Mouse (Mus musculus): ENCODE results near the gene Cd27. TPM values are rescaled to one million over a fixed set of nuclear protein-coding genes. Genes with fewer than 3 reads are reported as not detected.

Gene Cd27
- polyA plus RNA-seq, 1 experiment from 2014 or later = 2.0 TPM

- H3K9ac ChIP-seq = no peak overlapping the region
- no peak for ATAC-seq (ENCODE audit: low FRiP score, low read depth)
- 84% methylated on average over 2 of the region's 2 CpGs for WGBS
Observed at GRCm38 (mm10) chr6:125222146-125222545, 14.7 kb downstream of the Cd27 start.

GRCm38 (mm10) chr6:125221115-125221745, 15.6 kb downstream of the Cd27 start:
- Histone ChIP-seq H3K4me1 (no peaks in the 10 kb centered on the region), H3K27me3 (replicated peaks) (no peaks in the 10 kb centered on the region), H3K27ac (no peak overlapping the region), H3K9me3 (no peaks in the 10 kb centered on the region), H3K4me3 (no peak overlapping the region), H3K9ac (no peak overlapping the region), H3K36me3 (peaks cover 8% of the 10 kb centered on the region), H3K4me2 (replicated peaks) (no peak overlapping the region)
- WGBS = 94% methylated on average over 20 of the region's 20 CpGs
- no peak for ATAC-seq (ENCODE audit: low FRiP score, low read depth)

More at GRCm38 (mm10) chr6:125222146-125222545, 14.7 kb downstream of the Cd27 start:
- Histone ChIP-seq H3K4me3 (no peak overlapping the region), H3K9me3 (no peaks in the 10 kb centered on the region), H3K4me2 (replicated peaks) (no peak overlapping the region), H3K27me3 (replicated peaks) (no peaks in the 10 kb centered on the region), H3K4me1 (no peaks in the 10 kb centered on the region), H3K36me3 (peaks cover 8% of the 10 kb centered on the region), H3K27ac (no peak overlapping the region)

- H3K4me2 ChIP-seq (replicated peaks) = no peak overlapping the region
- WGBS = 76% methylated on average over 4 of the region's 4 CpGs
- H3K27ac ChIP-seq = no peak overlapping the region
- H3K36me3 ChIP-seq = peaks cover 8% of the 10 kb centered on the region
- no peak overlapping the region for H3K4me3 ChIP-seq
- no peak for ATAC-seq (ENCODE audit: low FRiP score, low read depth)
- peaks cover 3% of the 10 kb centered on the region; the same call in 1 of the 2 replicates for H3K4me1 ChIP-seq
- 0 out of 2 replicates have a peak, but pooled peaks cover under 1% of the 10 kb centered on the region for H3K27me3 ChIP-seq (replicated peaks)
- H3K9ac ChIP-seq = no peak overlapping the region
- no peaks in the 10 kb centered on the region for H3K9me3 ChIP-seq
Observed at GRCm38 (mm10) chr6:125218963-125219362, 17.8 kb downstream of the Cd27 start.

- Histone ChIP-seq H3K27ac (no peak overlapping the region), H3K4me2 (replicated peaks) (no peak overlapping the region), H3K9ac (no peak overlapping the region), H3K27me3 (replicated peaks) (0 out of 2 replicates have a peak, but pooled peaks cover 7% of the 10 kb centered on the region), H3K9me3 (no peaks in the 10 kb centered on the region), H3K4me3 (no peak overlapping the region), H3K36me3 (peaks cover 4% of the 10 kb centered on the region), H3K4me1 (peaks cover 3% of the 10 kb centered on the region; the same call in 1 of the 2 replicates)
- ATAC-seq (ENCODE audit: low FRiP score, low read depth) = no peak
- 87% methylated on average over 11 of the region's 11 CpGs for WGBS
Observed at GRCm38 (mm10) chr6:125217899-125218298, 18.9 kb downstream of the Cd27 start.

- no peak overlapping the region for H3K9ac ChIP-seq
- H3K4me3 ChIP-seq = no peak overlapping the region
- H3K27ac ChIP-seq = no peak overlapping the region
- no peak for ATAC-seq (ENCODE audit: low FRiP score, low read depth)
- H3K27me3 ChIP-seq (replicated peaks) = 0 out of 2 replicates have a peak, but pooled peaks cover 11% of the 10 kb centered on the region
- H3K4me2 ChIP-seq (replicated peaks) = no peak overlapping the region
- H3K4me1 ChIP-seq = peaks cover 3% of the 10 kb centered on the region; the same call in 1 of the 2 replicates
- no peaks in the 10 kb centered on the region for H3K36me3 ChIP-seq
- 89% methylated on average over 2 of the region's 2 CpGs for WGBS
- H3K9me3 ChIP-seq = no peaks in the 10 kb centered on the region
Observed at GRCm38 (mm10) chr6:125216898-125217297, 19.9 kb downstream of the Cd27 start.

- Histone ChIP-seq H3K4me1 (peaks cover 3% of the 10 kb centered on the region; the same call in 1 of the 2 replicates), H3K27me3 (replicated peaks) (peaks cover 11% of the 10 kb centered on the region; the same call in 1 of the 2 replicates), H3K9me3 (no peaks in the 10 kb centered on the region), H3K4me2 (replicated peaks) (peak within 1 kb of the TSS; percentile 96), H3K9ac (peak within 1 kb of the TSS; percentile 73), H3K4me3 (peak within 1 kb of the TSS; percentile 66), H3K36me3 (no peaks in the 10 kb centered on the region), H3K27ac (no peak within 1 kb of the TSS)
- ATAC-seq (ENCODE audit: low FRiP score, low read depth) = peak; percentile 96
- WGBS = under 1% methylated on average over 48 of the region's 48 CpGs
Observed at GRCm38 (mm10) chr6:125215148-125215954, 21.5 kb downstream of the Cd27 start, which contains the start of gene Vamp1. TSS of gene Vamp1 (plus strand) at chr6:125215551.

GRCm38 (mm10) chr6:125213715-125214114, 23.1 kb downstream of the Cd27 start:
- H3K27ac ChIP-seq = no peak overlapping the region
- H3K4me3 ChIP-seq = no peak overlapping the region
- H3K4me2 ChIP-seq (replicated peaks) = no peak overlapping the region
- peaks cover 11% of the 10 kb centered on the region; the same call in 1 of the 2 replicates for H3K27me3 ChIP-seq (replicated peaks)
- no peak for ATAC-seq (ENCODE audit: low FRiP score, low read depth)
- peaks cover 3% of the 10 kb centered on the region; the same call in 1 of the 2 replicates for H3K4me1 ChIP-seq
- H3K9me3 ChIP-seq = no peaks in the 10 kb centered on the region
- no peaks in the 10 kb centered on the region for H3K36me3 ChIP-seq
- H3K9ac ChIP-seq = no peak overlapping the region
- WGBS = 74% methylated on average over 6 of the region's 6 CpGs

GRCm38 (mm10) chr6:125213129-125213528, 23.7 kb downstream of the Cd27 start:
- Histone ChIP-seq H3K9ac (no peak overlapping the region), H3K4me3 (no peak overlapping the region), H3K4me1 (peaks cover 3% of the 10 kb centered on the region; the same call in 1 of the 2 replicates), H3K36me3 (no peaks in the 10 kb centered on the region), H3K4me2 (replicated peaks) (no peak overlapping the region), H3K9me3 (no peaks in the 10 kb centered on the region), H3K27ac (no peak overlapping the region), H3K27me3 (replicated peaks) (peaks cover 11% of the 10 kb centered on the region; the same call in 1 of the 2 replicates)
- 70% methylated on average over 6 of the region's 6 CpGs for WGBS
- no peak for ATAC-seq (ENCODE audit: low FRiP score, low read depth)

- H3K27me3 ChIP-seq (replicated peaks) = peaks cover 11% of the 10 kb centered on the region; the same call in 1 of the 2 replicates
- no peaks in the 10 kb centered on the region for H3K36me3 ChIP-seq
- no peak for ATAC-seq (ENCODE audit: low FRiP score, low read depth)
- peaks cover 3% of the 10 kb centered on the region; the same call in 1 of the 2 replicates for H3K4me1 ChIP-seq
- no peaks in the 10 kb centered on the region for H3K9me3 ChIP-seq
- no peak overlapping the region for H3K27ac ChIP-seq
- WGBS = 54% methylated on average over 2 of the region's 2 CpGs
- no peak overlapping the region for H3K4me3 ChIP-seq
- no peak overlapping the region for H3K4me2 ChIP-seq (replicated peaks)
- H3K9ac ChIP-seq = no peak overlapping the region
Observed at GRCm38 (mm10) chr6:125212621-125213020, 24.2 kb downstream of the Cd27 start.

- Histone ChIP-seq H3K4me3 (no peak overlapping the region), H3K4me1 (no peaks in the 10 kb centered on the region), H3K36me3 (no peaks in the 10 kb centered on the region), H3K9ac (no peak overlapping the region), H3K4me2 (replicated peaks) (no peak overlapping the region), H3K27me3 (replicated peaks) (peaks cover 11% of the 10 kb centered on the region; the same call in 1 of the 2 replicates), H3K27ac (no peak overlapping the region), H3K9me3 (no peaks in the 10 kb centered on the region)
- WGBS = 86% methylated on average over 1 of the region's 1 CpGs
- no peak for ATAC-seq (ENCODE audit: low FRiP score, low read depth)
Observed at GRCm38 (mm10) chr6:125210436-125210835, 26.4 kb downstream of the Cd27 start.

GRCm38 (mm10) chr6:125197166-125197565, 39.6 kb downstream of the Cd27 start:
- no peak overlapping the region for H3K4me2 ChIP-seq (replicated peaks)
- H3K4me3 ChIP-seq = no peak overlapping the region
- H3K27me3 ChIP-seq (replicated peaks) = no peaks in the 10 kb centered on the region
- ATAC-seq (ENCODE audit: low FRiP score, low read depth) = no peak
- no peaks in the 10 kb centered on the region for H3K9me3 ChIP-seq
- peaks cover 8% of the 10 kb centered on the region for H3K4me1 ChIP-seq
- no peak overlapping the region for H3K9ac ChIP-seq
- WGBS = 92% methylated on average over 5 of the region's 5 CpGs
- no peak overlapping the region for H3K27ac ChIP-seq
- H3K36me3 ChIP-seq = peaks cover 14% of the 10 kb centered on the region

GRCm38 (mm10) chr6:125196301-125196700, 40.5 kb downstream of the Cd27 start:
- H3K27me3 ChIP-seq (replicated peaks) = no peaks in the 10 kb centered on the region
- H3K36me3 ChIP-seq = peaks cover 14% of the 10 kb centered on the region
- WGBS = 49% methylated on average over 3 of the region's 3 CpGs
- peaks cover 8% of the 10 kb centered on the region for H3K4me1 ChIP-seq
- no peak overlapping the region for H3K4me3 ChIP-seq
- H3K27ac ChIP-seq = no peak overlapping the region
- ATAC-seq (ENCODE audit: low FRiP score, low read depth) = no peak
- no peak overlapping the region for H3K4me2 ChIP-seq (replicated peaks)
- H3K9ac ChIP-seq = no peak overlapping the region
- H3K9me3 ChIP-seq = no peaks in the 10 kb centered on the region
